Mouse (Mus musculus): ENCODE results near the gene Slc24a2.

Slc24a2 gene

DNA sequence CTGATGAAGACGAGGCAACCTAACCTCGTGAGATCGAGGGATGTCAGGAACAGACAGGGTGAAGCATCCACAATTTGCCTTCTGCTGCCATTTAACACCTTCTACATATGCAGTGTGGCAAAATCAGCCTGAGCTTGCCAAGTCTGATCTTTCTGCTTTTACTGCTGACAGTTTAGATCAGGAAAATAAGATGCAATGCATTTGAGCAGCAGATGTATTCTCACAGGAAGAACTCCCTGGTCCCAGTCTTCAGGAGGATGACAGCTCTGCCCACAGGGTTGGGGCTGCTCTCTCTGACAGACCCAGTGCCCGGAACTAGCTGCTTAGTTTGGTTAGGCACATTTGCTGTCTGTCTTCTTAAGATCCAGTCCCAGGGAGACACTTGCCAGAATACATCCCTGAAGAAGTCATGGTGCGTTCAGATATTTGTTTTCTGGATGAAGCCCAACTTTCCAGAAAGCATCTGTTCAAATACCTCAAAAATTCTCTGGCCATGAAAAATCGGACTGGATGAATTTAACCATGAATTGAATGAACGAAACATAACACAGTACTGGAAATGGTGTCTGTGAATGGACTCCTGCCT, 188.8 kb downstream of the Slc24a2 start:
- DNase-seq (ENCODE audit: low spot score) = peak; percentile 13

DNA sequence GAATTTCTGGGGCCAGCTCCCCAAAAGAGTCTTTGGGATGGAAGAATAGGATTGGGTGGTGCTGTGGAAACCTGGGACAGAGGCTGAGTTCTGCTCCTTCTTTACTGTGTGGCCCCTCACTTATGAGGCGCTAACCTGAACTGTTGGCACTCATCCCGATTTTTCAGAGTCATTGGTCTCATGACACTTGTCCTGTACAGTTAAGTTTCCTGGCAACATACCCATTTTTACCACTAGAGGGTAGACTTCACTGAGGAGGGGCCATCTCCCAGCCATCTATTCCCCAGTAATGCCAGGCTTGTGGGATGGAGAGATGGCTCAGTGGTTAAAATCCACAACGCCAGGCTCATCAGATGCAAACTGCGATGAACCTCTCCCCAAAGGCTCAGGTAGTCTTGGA, 192.7 kb downstream of the Slc24a2 start:
- DNase-seq (ENCODE audit: low spot score) = peak; percentile 45

DNA sequence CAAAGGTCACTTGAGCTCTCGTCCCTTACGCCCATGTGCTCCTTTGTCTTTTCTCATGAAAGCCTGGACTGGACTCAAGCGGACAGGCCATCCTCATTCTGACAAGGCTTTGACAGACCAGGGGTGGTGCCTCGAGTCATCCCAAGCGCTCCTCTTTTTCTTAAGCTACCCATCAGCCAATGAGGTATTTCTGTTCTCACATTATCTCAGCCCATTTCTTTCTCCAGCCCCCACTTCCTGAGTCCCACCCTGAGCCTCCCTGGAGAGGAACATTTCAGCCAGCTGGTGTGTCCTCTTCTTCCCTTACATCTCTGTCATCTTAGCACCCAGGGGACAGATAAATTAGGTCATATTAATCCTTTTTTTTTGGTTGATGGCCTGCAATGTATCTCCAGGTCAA, 193.8 kb downstream of the Slc24a2 start:
- no peak for DNase-seq (ENCODE audit: low spot score)

DNA sequence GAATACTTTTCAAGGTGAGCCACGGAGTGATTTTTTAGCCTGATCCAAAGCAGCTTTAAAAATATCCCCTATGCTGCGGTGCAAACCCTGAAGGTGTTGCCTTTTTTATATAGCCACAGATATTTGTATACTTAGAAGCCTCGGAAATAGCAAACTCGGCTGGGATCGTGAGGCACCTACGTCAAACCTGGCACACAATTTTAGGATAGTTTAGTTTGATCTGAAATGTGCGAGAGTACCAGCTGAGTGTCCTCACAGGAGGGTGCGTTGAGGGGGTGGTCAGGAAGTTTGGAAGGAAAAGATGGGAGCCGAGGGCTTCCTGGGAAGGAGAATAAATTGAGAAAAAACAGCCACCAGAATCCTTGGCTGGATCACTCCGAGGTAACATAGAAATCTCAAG, 194.6 kb downstream of the Slc24a2 start:
- no peak for DNase-seq (ENCODE audit: low spot score)

DNA sequence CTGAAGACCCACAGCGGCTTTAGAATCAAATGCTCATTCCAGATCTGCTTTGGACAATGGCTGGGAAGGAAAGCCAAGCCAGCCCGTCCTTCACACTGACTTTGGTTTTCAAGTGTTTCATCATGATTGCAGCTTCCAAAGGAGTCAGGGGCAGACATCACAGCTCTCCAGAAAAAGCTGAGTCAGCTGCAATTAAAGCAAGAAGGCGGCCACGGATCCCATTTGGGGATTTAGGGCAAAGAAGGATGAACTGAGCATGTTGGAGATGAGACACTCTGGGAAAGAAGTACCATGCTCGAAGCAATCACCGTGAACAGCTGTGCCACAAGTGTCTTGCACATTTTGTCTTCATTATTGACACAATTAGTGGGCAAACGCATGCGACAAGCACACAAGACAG, 197.6 kb downstream of the Slc24a2 start:
- DNase-seq (ENCODE audit: low spot score) = no peak

DNA sequence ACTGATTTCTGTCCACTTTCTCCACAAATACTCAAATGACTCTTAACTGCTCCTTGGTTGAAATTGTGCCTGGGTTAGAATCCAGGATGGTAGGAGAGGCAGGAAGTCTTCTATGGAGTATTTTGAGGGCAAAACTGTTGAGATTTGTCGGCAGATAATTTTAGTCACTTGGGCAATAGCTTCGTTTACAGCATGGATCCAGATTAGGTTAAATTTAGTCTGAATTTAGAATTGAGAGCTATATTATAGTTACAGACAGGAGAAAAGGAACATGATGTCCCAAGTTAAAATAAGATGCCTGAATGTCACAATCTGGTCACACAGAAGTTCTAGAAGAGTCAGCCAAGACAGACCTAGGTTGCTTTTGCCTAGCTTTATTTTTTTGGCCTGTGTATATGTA, 199.2 kb downstream of the Slc24a2 start:
- DNase-seq (ENCODE audit: low spot score) = no peak

DNA sequence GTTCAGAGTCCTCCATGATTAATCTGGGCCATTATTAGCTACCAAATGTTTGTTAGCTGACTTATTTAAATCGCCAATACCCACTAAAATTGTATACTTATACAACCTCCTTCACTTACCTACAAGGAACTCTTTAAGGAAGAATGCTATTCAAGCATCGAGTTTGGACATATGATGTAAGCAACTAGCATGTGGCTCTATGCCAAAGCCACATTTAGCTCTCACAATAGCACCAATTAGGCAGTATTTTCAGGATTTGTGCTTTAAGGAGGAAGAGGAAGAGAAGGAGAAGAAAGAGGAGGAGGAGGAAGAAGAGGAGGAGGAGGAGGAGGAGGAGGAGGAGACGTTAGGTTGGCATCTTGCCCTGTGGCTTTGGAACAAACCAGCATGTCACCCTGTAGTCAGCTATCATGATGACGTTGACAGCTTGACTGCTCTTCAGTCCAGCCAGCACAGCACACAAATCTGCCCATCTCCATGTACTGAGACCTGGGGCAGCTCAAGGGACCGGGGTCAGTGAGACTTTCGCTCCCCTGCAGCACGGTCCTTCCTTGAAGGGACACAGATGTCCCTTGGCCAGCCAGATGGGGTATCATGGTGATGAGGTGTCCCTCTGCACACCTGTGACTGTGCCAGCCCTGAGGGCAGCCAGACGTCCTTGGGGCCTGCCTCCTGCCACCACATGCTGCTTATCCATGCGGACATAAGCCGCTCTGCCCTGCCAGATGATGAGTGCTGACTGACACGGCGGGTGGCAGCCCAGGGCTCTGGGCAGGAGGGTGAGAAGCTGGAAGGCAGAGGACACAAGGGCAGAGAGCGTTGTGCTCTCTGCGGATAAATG, 203.7 kb downstream of the Slc24a2 start:
- no peak for DNase-seq (ENCODE audit: low spot score)

DNA sequence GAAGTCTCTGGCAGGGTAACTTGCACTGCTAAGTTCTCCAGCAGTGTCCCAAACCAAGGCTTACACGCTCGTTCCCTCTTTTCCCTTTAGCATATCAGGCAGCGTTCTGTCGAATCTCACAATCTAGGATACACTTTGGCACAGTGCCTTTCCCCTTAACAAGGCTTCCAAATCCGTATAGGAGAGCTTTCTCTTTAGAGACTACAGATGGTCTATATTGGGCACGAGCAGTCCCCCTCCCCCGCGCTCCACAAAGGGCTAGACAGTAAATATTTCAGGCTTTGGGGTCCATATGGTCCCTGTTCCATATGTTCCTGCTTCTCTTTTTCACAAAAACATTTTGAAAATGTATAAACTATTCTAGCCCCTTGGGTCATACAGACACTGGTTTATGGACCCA, 205.7 kb downstream of the Slc24a2 start:
- no peak for DNase-seq (ENCODE audit: low spot score)

DNA sequence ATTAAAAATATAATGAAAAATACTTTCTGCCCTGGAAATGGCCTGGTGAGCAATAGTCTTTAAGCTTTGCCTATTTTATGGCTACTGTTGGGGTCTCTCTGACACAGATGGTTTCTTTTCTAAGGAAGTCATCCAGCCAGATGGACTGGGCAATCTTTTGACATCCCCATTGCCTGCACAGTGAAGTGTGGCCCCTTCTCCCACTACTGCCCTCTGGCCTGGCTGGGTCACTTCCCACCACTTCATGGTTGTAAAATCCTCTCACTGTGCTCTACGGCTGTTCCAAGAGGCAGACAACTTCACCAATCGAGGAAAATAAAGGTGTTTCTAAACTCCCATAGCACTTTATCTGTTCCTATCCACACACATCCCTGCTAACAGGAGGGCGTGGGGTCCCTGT, 208.7 kb downstream of the Slc24a2 start:
- no peak for DNase-seq (ENCODE audit: low spot score)

DNA sequence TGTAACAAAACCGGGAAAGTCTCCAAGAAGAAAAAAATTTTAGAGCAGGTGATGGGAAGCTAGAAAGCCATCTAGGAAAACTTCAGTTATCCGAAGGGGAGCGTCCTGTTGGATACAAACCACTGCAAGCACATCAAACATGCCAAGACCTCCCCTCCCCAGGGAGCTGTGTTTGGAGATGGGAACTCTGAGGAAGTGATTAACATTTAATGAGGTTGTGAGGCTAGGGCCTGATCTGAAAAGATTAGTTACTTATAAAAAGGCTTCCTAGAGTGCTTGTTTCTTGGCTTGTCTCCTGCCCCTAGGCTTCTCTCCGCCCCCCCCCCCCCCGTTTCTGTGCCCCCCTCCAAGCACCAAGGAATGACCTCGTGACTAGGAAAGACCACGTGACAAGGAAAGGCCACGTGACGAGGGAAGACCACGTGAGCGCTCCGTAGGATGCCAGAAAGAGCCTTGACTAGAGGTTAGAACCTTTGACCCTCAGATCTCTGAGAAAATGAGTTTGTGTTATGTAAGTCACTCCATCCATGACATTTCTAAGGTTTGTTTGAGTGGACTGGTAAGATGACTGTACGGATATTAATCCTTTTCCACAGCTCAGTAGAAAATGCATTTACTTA, 210.7 kb downstream of the Slc24a2 start:
- no peak for DNase-seq (ENCODE audit: low spot score)

DNA sequence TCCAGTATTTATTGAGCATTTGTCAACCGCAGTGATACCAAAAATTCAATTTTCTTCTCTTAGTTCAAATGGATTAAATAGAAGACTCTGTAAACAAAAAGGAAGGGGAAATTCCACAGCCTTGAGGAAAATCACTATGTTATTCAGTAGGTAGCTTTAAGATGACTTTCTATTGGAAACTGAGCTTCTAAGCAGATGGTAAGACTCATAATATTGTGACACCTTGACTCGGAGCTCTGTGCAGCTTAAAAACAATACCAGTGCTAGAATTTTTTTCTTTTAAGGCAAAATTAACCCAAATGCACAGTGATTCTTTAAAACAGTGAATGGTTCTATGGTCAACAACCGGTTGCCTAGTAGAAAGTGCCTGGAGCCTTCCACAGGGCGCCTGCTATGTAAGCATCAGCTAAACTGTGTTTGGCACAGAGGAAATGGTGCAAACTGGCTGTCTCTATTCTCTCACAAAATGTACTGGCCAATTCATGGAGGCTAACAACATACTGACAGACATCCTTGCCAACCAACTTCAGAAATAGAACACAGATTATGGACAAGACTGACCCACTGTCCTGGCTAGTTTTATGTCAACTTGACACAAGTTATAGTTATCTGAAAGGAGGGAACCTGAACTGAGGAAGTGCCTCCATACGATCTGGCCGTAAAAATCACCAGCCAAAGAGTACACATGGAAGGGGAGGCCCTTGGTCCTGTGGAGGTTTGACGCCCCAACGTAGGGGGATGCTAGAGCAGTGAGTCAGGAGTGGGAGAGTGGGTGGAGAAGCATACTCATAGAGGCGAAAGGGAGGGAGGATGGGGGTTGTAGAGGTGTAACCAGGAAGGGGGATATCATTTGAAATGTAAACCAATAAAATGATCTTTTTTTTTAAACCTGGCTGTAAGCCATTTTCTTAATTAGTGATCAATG, 211.9 kb downstream of the Slc24a2 start:
- DNase-seq (ENCODE audit: low spot score) = no peak

DNA sequence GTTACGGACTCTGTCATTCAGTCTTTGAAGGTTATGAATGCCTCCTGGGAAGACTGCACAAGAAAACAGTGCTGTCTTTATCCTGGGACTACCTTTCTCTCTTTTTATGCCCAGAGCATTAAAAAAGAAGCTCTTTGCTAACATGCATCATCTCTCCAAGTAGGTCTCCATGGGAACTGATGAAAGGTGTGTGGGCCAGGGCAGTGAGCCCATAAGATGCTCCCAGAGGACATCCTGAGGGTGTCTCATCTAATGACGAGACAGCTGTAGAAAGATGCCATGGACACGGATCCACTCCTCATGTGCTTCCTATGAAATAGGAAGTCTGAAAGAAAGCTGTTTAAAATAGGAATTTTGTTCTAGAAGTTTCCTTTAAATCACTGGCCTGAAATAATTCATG, 212.8 kb downstream of the Slc24a2 start:
- DNase-seq (ENCODE audit: low spot score) = no peak

DNA sequence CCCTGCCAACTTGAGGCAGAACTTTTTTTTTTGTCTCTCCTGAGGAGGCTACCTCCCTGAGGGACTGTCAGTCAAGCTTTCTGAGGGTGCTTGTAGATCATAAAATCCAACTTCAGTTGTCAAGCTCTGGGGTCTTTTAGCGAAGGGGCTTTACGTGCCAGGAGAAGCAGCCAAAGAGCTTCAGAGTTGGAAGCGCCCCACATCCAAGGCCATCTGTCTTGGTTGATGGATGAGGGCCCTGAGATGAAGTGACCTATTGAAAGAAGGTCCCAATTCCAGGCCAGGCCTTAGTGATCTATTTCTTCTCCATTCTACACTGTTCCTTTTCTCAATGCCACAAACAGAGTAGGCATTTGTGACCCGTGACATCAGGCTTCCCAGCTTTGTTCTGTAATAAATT, 214.5 kb downstream of the Slc24a2 start:
- DNase-seq (ENCODE audit: low spot score) = no peak

DNA sequence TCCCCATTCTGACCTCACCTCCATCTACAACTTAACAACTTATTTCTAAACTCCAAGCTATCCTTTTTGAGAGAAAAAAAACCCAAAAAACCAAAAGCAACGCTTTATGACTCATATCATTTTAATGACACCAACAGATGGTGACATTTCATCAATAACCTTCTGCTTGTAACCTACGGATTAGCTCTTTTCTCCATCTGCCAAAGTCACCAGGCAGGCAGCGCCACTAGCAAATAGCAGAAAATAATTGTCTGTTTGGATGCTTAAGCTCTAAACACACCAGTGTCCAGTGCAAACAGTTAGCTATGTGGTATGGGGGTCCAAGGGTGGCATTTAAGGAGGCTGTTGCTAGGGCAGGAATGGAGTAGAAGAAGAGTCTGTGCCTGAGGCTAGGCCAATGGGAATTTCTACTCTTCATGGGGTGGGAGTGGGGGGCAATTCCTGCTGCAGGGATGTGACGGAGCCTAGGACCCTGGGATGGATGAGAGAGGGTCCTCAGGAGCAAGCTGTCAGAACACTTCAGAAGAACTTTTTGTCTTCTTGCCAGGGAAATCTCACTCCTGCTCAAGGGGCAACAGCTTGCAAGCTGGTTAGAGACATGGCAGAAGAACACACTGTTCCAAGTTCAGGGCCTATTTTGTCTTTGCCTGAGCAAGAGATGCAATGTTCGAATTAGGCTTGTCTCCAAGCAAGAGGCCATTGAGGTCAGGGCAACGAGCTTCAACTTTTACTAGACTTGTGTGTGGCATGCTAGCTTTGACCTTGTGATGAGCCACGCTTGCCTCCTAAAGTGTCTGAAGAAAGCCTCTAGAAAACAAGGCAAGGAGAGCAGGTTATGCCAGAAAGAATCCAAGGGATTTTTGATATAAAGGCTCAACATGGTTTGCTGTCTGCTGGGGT, 216.3 kb downstream of the Slc24a2 start:
- no peak for DNase-seq (ENCODE audit: low spot score)

DNA sequence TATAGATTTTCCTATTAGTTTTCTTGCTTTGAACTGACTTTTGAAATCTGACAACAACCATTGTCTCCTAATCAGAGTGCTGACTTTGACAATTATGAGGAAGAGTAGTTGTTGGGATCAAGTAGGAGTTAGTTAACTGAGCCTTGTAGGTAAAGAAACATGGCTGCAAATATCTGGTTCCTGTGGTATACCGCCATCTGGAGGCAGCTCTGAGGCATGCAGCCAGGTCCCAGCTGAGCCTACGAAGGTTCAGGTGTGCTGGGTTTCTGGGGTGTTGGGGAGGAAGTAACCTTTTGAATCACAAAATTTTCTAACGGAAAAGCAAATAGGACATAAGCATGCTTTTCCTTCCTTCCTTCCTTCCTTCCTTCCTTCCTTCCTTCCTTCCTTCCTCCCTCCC, 237.8 kb downstream of the Slc24a2 start:
- no peak for DNase-seq (ENCODE audit: low spot score)

DNA sequence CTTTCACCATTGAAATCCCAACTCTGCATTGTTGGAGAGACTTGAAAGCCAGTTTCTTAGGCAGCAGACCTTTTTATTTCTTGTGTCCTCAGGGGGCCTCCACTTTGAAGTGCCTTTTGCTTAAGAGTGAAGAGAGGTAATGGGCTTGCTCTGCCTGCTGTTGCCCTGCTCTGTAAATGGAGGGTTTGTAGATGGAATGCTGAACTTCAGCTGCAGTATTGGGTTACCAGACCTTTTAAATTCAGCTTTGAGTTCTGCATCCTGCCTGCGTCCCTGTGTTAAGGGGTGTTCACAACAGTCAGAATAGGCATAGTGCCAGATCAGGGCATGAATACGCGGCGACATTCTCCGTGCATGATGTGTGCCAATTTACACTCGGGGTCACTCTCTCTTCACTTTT, 241.0 kb downstream of the Slc24a2 start:
- no peak for DNase-seq (ENCODE audit: low spot score)

DNA sequence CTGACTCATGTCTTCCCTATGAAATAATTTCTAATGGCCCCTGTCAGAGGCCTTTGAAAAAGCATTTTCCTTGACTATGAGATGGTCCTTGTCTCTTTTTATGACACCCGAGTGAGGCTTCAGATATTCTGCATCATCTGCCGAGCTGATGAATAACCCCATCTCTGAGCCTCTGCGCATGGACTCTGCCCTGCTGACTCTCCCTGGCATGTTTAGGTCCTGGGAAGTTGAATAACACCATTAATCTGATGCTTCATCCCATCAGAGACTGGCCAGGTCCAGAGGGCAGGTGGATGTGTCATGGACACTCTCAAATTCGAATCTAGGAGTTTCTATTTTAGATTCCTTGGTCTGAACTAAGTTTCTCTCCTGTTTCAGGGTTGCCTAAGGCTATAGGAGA, 242.4 kb downstream of the Slc24a2 start:
- no peak for DNase-seq (ENCODE audit: low spot score)

DNA sequence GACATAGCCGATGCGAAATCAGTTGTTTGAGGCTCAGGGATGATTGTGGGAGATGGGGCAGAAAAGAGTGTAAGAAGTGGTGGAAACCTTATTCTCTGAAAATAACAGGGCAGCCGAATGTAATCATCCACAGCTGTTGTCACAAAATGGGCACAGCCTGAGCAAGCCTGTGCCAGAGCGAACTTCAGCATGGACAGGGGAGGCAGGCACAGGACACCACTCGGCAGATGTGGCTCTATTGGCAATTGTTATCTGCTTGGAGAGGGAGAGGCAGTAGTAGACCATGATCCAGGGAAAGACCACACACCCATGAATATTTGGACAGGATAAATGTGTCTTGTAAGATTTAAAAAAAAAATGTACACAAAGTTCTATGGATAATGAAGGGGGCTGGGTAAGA, 253.0 kb downstream of the Slc24a2 start:
- no peak for DNase-seq (ENCODE audit: low spot score)

DNA sequence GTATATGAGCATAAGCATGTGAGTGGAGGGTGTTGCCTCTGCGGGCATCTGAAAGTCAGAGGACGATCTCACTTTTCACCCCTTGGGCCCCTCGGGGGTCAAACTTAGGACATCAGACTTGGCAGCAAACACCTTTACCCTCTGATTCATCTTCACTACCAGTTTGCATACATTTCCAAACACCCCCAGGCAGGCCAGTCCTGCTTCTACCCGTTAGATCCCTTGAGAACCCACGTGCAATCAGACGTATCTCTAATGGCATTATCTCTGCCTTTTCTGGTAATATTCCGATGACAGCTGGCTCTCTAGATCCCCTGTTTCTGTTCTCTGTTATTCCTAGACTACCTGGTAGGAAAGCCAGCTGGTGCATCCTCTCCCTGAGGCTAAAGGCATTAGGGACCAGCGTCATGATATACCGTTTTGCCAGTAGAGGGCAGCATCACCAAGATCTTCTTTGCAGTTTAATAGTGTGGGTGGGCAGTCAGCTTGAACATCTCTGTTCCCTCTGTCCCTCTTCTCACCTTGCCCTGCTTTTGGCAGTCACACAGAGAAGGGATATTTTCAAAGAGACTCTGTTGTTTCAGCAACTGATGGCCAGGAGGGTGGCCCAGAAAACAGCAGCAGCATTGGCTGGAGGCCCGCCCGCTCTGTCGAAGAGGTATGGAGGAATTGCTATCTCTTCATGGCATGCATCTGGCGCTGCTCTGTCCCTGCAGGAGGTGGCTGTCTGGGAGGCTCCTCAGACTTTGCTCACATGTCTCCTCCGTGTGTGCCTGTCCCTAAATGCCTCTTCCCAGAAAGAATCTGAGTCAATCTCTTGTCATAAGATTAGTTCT, 272.5 kb downstream of the Slc24a2 start:
- peak; percentile 68 for DNase-seq (ENCODE audit: low spot score)

DNA sequence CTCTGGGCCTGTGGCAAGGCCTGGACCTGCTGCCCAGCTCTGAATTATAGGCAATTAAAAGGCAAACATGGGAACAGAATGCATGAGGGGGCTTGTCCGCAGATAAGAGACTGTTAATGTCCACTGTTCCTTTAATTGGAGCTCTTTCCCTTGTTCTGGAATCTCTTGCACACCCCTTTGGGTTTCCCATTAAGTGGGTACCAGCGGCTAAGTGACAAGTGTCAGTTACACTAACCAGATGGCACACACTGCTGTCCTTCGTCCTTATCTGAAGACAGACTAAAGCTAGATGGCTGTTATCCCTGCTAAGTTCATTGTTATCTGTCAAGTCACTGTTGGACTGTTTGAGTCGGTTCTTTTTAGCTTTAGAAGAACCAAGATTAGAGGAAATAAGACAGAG, 274.8 kb downstream of the Slc24a2 start:
- peak; percentile 40 for DNase-seq (ENCODE audit: low spot score)
